Mouse (Mus musculus) forebrain, embryonic 13.5 days (tissue): Measurements from ENCODE around the gene Nkx6-1. TPM values are rescaled to one million over a fixed set of nuclear protein-coding genes. Genes with fewer than 3 reads are reported as not detected.

Source experiments
- ATAC-seq: fragments of 200-750 bp; cut with Nextera tagmentation; 2 replicates; pipeline ENCODE4 v1.8.0; 2017
- H3K27ac ChIP-seq: fragments of 300-500 bp; sonication (generic); 2 replicates; pipeline ENCODE4 v1.5.1; 2015; ENCODE audit warnings: inconsistent platforms, mild to moderate bottlenecking, moderate library complexity
- H3K27me3 ChIP-seq: fragments of 300-500 bp; sonication (generic); 2 replicates; pipeline ENCODE4 v1.6.1; 2015; ENCODE audit warnings: mild to moderate bottlenecking, inconsistent platforms
- H3K36me3 ChIP-seq: fragments of 300-500 bp; sonication (generic); 2 replicates; pipeline ENCODE4 v1.6.1; 2015; ENCODE audit warnings: mild to moderate bottlenecking, inconsistent platforms; ENCODE audit not compliant: poor library complexity, severe bottlenecking
- H3K4me1 ChIP-seq: fragments of 300-500 bp; sonication (generic); 2 replicates; pipeline ENCODE4 v1.6.1; 2015; ENCODE audit warnings: inconsistent platforms
- H3K4me2 ChIP-seq: fragments of 300-500 bp; sonication (generic); 2 replicates; pipeline ENCODE4 v1.6.1; 2015; ENCODE audit warnings: inconsistent platforms, mild to moderate bottlenecking, moderate library complexity
- H3K4me3 ChIP-seq: fragments of 300-500 bp; sonication (generic); 2 replicates; pipeline ENCODE4 v1.5.1; 2015; ENCODE audit warnings: mild to moderate bottlenecking, inconsistent platforms
- H3K9ac ChIP-seq: fragments of 300-500 bp; sonication (generic); 2 replicates; pipeline ENCODE4 v1.6.1; 2015; ENCODE audit warnings: mild to moderate bottlenecking, inconsistent platforms
- H3K9me3 ChIP-seq: fragments of 300-500 bp; sonication (generic); replicated peaks from 2 replicates; pipeline ENCODE4 v1.6.1; 2016; ENCODE audit warnings: inconsistent platforms
- WGBS: fragments of 180-500 bp; shearing (Covaris S2); methylation state at CpG from one replicate; pipeline ENCODE4 v1.1.7; 2015; 5-methylcytosine and 5-hydroxymethylcytosine counted together
- polyA plus RNA-seq: library from polyadenylated mRNA; unstranded; fragments of >200 nt; fragmentation: Nextera tagmentation; extraction: Ambion mirVana; gene quantifications from 2 replicates; pipeline ENCODE4 v1.2.1, GENCODE M21; 2015

Nkx6-1 gene
- polyA plus RNA-seq, 1 experiment from 2014 or later = 0.22 TPM

- Histone ChIP-seq H3K4me2 (no peak overlapping the region), H3K4me1 (peaks cover 26% of the 10 kb centered on the region), H3K27me3 (peaks cover 84% of the 10 kb centered on the region), H3K9ac (no peak overlapping the region), H3K36me3 (no peaks in the 10 kb centered on the region), H3K9me3 (no peaks in the 10 kb centered on the region), H3K27ac (no peak overlapping the region), H3K4me3 (no peak overlapping the region)
- no peak for ATAC-seq
- WGBS = 1% methylated on average over 19 of the region's 19 CpGs
These were observed 2.6 kb upstream of the Nkx6-1 start for GRCm38 (mm10) chr5:101667263-101667990.

GRCm38 (mm10) chr5:101666713-101667112, 1.9 kb upstream of the Nkx6-1 start:
- ATAC-seq = no peak
- no peak overlapping the region for H3K4me2 ChIP-seq
- no peaks in the 10 kb centered on the region for H3K9me3 ChIP-seq

GRCm38 (mm10) chr5:101666091-101666490, 1.3 kb upstream of the Nkx6-1 start:
- Histone ChIP-seq H3K4me3 (no peak overlapping the region), H3K4me1 (peaks cover 26% of the 10 kb centered on the region), H3K9ac (no peak overlapping the region), H3K36me3 (no peaks in the 10 kb centered on the region), H3K27ac (no peak overlapping the region), H3K9me3 (no peaks in the 10 kb centered on the region), H3K27me3 (peaks cover 97% of the 10 kb centered on the region), H3K4me2 (no peak overlapping the region)
- ATAC-seq = no peak
- under 1% methylated on average over 9 of the region's 9 CpGs for WGBS

More at GRCm38 (mm10) chr5:101666713-101667112, 1.9 kb upstream of the Nkx6-1 start:
- Histone ChIP-seq H3K27me3 (peaks cover 91% of the 10 kb centered on the region), H3K4me1 (peaks cover 26% of the 10 kb centered on the region), H3K36me3 (no peaks in the 10 kb centered on the region), H3K27ac (no peak overlapping the region), H3K4me3 (no peak overlapping the region), H3K9ac (no peak overlapping the region)
- WGBS = under 1% methylated on average over 18 of the region's 18 CpGs

GRCm38 (mm10) chr5:101664423-101664921, 324 bp downstream of the Nkx6-1 start:
- no peaks in the 10 kb centered on the region for H3K36me3 ChIP-seq
- H3K27me3 ChIP-seq = peaks cover 100% of the 10 kb centered on the region
- peak overlapping the region; percentile 35 for H3K4me3 ChIP-seq
- peaks cover 28% of the 10 kb centered on the region for H3K4me1 ChIP-seq
- peak overlapping the region; percentile 62 for H3K4me2 ChIP-seq
- WGBS = under 1% methylated on average over 64 of the region's 64 CpGs
- no peak overlapping the region for H3K27ac ChIP-seq
- H3K9ac ChIP-seq = no peak overlapping the region; the same call in 1 of the 2 replicates
- no peaks in the 10 kb centered on the region for H3K9me3 ChIP-seq
- ATAC-seq = no peak

- H3K9me3 ChIP-seq = no peaks in the 10 kb centered on the region
- under 1% methylated on average over 61 of the region's 94 CpGs for WGBS
- H3K4me3 ChIP-seq = peak overlapping the region; percentile 35
- H3K4me2 ChIP-seq = peak overlapping the region; percentile 62
- peaks cover 99% of the 10 kb centered on the region for H3K27me3 ChIP-seq
- no peaks in the 10 kb centered on the region for H3K36me3 ChIP-seq
- H3K9ac ChIP-seq = peak overlapping the region; percentile 14; the same call in 1 of the 2 replicates
- 0 out of 2 replicates have a peak, but pooled peaks have one; percentile 6 for ATAC-seq
- no peak overlapping the region for H3K27ac ChIP-seq
- peaks cover 34% of the 10 kb centered on the region for H3K4me1 ChIP-seq
These were observed 974 bp downstream of the Nkx6-1 start for GRCm38 (mm10) chr5:101663621-101664422.

GRCm38 (mm10) chr5:101663176-101663575, 1.6 kb downstream of the Nkx6-1 start:
- Histone ChIP-seq H3K4me2 (peak overlapping the region; percentile 62), H3K27me3 (peaks cover 99% of the 10 kb centered on the region), H3K36me3 (no peaks in the 10 kb centered on the region), H3K27ac (no peak overlapping the region), H3K9ac (0 out of 2 replicates have a peak overlapping the region, but pooled peaks have one; percentile 14), H3K9me3 (no peaks in the 10 kb centered on the region), H3K4me1 (peaks cover 35% of the 10 kb centered on the region), H3K4me3 (peak overlapping the region; percentile 35)
- 0 out of 2 replicates have a peak, but pooled peaks have one; percentile 11 for ATAC-seq
- under 1% methylated on average over 23 of the region's 23 CpGs for WGBS

GRCm38 (mm10) chr5:101662485-101662884, 2.3 kb downstream of the Nkx6-1 start:
- no peaks in the 10 kb centered on the region for H3K36me3 ChIP-seq
- no peak overlapping the region for H3K9ac ChIP-seq
- no peak overlapping the region for H3K4me3 ChIP-seq
- peaks cover 98% of the 10 kb centered on the region for H3K27me3 ChIP-seq
- ATAC-seq = no peak
- 1% methylated on average over 8 of the region's 8 CpGs for WGBS
- no peak overlapping the region for H3K4me2 ChIP-seq
- no peaks in the 10 kb centered on the region for H3K9me3 ChIP-seq
- H3K4me1 ChIP-seq = peaks cover 35% of the 10 kb centered on the region
- H3K27ac ChIP-seq = no peak overlapping the region

- H3K4me1 ChIP-seq = peaks cover 35% of the 10 kb centered on the region
- no peak overlapping the region for H3K4me2 ChIP-seq
- H3K9me3 ChIP-seq = no peaks in the 10 kb centered on the region
- no peak overlapping the region for H3K27ac ChIP-seq
- no peak overlapping the region for H3K4me3 ChIP-seq
- no peaks in the 10 kb centered on the region for H3K36me3 ChIP-seq
- peaks cover 98% of the 10 kb centered on the region for H3K27me3 ChIP-seq
- no peak overlapping the region for H3K9ac ChIP-seq
- ATAC-seq = no peak
- WGBS = under 1% methylated on average over 25 of the region's 25 CpGs
These were observed 3.1 kb downstream of the Nkx6-1 start for GRCm38 (mm10) chr5:101661561-101662211.

GRCm38 (mm10) chr5:101660666-101661065, 4.1 kb downstream of the Nkx6-1 start:
- no peak for ATAC-seq
- 2% methylated on average over 3 of the region's 3 CpGs for WGBS
- H3K4me2 ChIP-seq = no peak overlapping the region

GRCm38 (mm10) chr5:101659411-101659971, 5.3 kb downstream of the Nkx6-1 start:
- H3K4me1 ChIP-seq = peaks cover 23% of the 10 kb centered on the region
- H3K9ac ChIP-seq = no peak overlapping the region
- H3K9me3 ChIP-seq = no peaks in the 10 kb centered on the region
- peak overlapping the region; percentile 12 for H3K4me3 ChIP-seq
- no peak for ATAC-seq
- peak overlapping the region; percentile 35 for H3K4me2 ChIP-seq
- H3K27ac ChIP-seq = no peak overlapping the region
- WGBS = under 1% methylated on average over 39 of the region's 39 CpGs
- H3K36me3 ChIP-seq = no peaks in the 10 kb centered on the region
- H3K27me3 ChIP-seq = peaks cover 98% of the 10 kb centered on the region

More at GRCm38 (mm10) chr5:101660666-101661065, 4.1 kb downstream of the Nkx6-1 start:
- no peaks in the 10 kb centered on the region for H3K36me3 ChIP-seq
- H3K27me3 ChIP-seq = peaks cover 98% of the 10 kb centered on the region
- H3K27ac ChIP-seq = no peak overlapping the region
- no peak overlapping the region for H3K9ac ChIP-seq
- peaks cover 34% of the 10 kb centered on the region for H3K4me1 ChIP-seq
- H3K4me3 ChIP-seq = no peak overlapping the region
- H3K9me3 ChIP-seq = no peaks in the 10 kb centered on the region

GRCm38 (mm10) chr5:101658984-101659290, 5.9 kb downstream of the Nkx6-1 start:
- Histone ChIP-seq H3K36me3 (no peaks in the 10 kb centered on the region), H3K27me3 (peaks cover 98% of the 10 kb centered on the region), H3K27ac (no peak overlapping the region), H3K9ac (no peak overlapping the region), H3K4me2 (peak overlapping the region; percentile 35; the same call in 1 of the 2 replicates), H3K4me1 (peaks cover 17% of the 10 kb centered on the region), H3K4me3 (peak overlapping the region; percentile 12; the same call in 1 of the 2 replicates), H3K9me3 (no peaks in the 10 kb centered on the region)
- under 1% methylated on average over 23 of the region's 23 CpGs for WGBS
- ATAC-seq = no peak
